In genomic region chr11:102975966-102976365, GRCm38 (mm10) we compare ENCODE assay signal across 3 mouse cellular contexts. TPM values are rescaled to one million over a fixed set of nuclear protein-coding genes. Genes with fewer than 3 reads are reported as not detected.
"Had no signal": no experiment of that assay in that cellular context is flagged by ENCODE, and none has a peak within 500 bp of the region (broad histone marks: within the 10 kb centered on the region; RNA-seq: fewer than 3 reads in every experiment).

No protein-coding gene starts in this region.

RNA-seq across cellular contexts. Expression of gene C1ql1, which starts 29.5 kb away (rescaled TPM):
- total RNA-seq: megakaryocyte, adult 5-6 weeks had no signal
- polyA plus RNA-seq: macrophage; thymus, postnatal 0 days had no signal
